Mouse (Mus musculus) MEL (cell line): ENCODE data around the gene Syn3. TPM values are rescaled to one million over a fixed set of nuclear protein-coding genes. Genes with fewer than 3 reads are reported as not detected.

ENCODE experiments used
- DNase-seq: peaks from one replicate; pipeline ENCODE4 v3.0.0; 2011; ENCODE audit warnings: low read depth, low spot score
- H3K27ac ChIP-seq: 2 replicates; pipeline ENCODE4 v1.5.1; 2012; ENCODE audit warnings: low read depth, mild to moderate bottlenecking, control low read depth, low read length, moderate library complexity; ENCODE audit not compliant: control insufficient read depth
- H3K27me3 ChIP-seq, 2 experiments: fragments of 150-350 bp in 1 of 2; sonication (generic) in 1 of 2; 2 replicates each; pipeline ENCODE4 v1.6.1; 2012; ENCODE audit warnings: low read length in 2 of 2, mild to moderate bottlenecking in 2 of 2, improper control_type of control experiment in 1 of 2, moderate library complexity in 1 of 2; ENCODE audit not compliant: insufficient read depth in 2 of 2, control insufficient read depth in 1 of 2
- H3K36me3 ChIP-seq, 2 experiments: 2 replicates each; pipeline ENCODE4 v1.6.1; 2012 to 2014; ENCODE audit warnings: low read length in 2 of 2, improper control_type of control experiment in 1 of 2, inconsistent platforms in 1 of 2, mild to moderate bottlenecking in 1 of 2; ENCODE audit not compliant: insufficient read depth in 2 of 2, control insufficient read depth in 1 of 2
- H3K4me1 ChIP-seq, 2 experiments: fragments of 150-350 bp in 1 of 2; sonication (generic) in 1 of 2; 2 replicates each; pipeline ENCODE4 v1.6.1; 2012; ENCODE audit warnings: low read length in 2 of 2, improper control_type of control experiment in 1 of 2, mild to moderate bottlenecking in 1 of 2; ENCODE audit not compliant: insufficient read depth in 2 of 2, control insufficient read depth in 1 of 2
- H3K4me3 ChIP-seq, 2 experiments: fragments of 150-350 bp in 1 of 2; sonication (generic) in 1 of 2; 2 replicates each; pipeline ENCODE4 v1.5.1; 2012; ENCODE audit warnings: low read depth in 2 of 2, low read length in 2 of 2, mild to moderate bottlenecking in 2 of 2, moderate library complexity in 2 of 2, control low read depth in 1 of 2, improper control_type of control experiment in 1 of 2; ENCODE audit not compliant: control insufficient read depth in 1 of 2, insufficient read depth in 1 of 2
- H3K79me2 ChIP-seq: 2 replicates; pipeline ENCODE4 v1.6.1; 2012; ENCODE audit warnings: mild to moderate bottlenecking, low read length, moderate library complexity; ENCODE audit not compliant: control insufficient read depth, poor library complexity, insufficient read depth
- H3K9ac ChIP-seq: 2 replicates; pipeline ENCODE4 v1.6.1; 2012; ENCODE audit warnings: low read depth, mild to moderate bottlenecking, control low read depth, low read length, moderate library complexity; ENCODE audit not compliant: control insufficient read depth, poor library complexity, severe bottlenecking
- H3K9me3 ChIP-seq: fragments of 150-350 bp; sonication (generic); replicated peaks from 2 replicates; pipeline ENCODE4 v1.6.1; 2012; ENCODE audit warnings: mild to moderate bottlenecking, low read length, improper control_type of control experiment, moderate library complexity; ENCODE audit not compliant: insufficient read depth
- CHD1 ChIP-seq: IDR thresholded peaks from 2 replicates; pipeline ENCODE4 v1.6.1; 2012; ENCODE audit warnings: low read depth, mild to moderate bottlenecking, inconsistent platforms, low read length, improper control_type of control experiment
- CHD2 ChIP-seq: IDR thresholded peaks from 2 replicates; pipeline ENCODE4 v1.6.1; 2011; ENCODE audit warnings: low read length, improper control_type of control experiment
- CTCF ChIP-seq, 3 experiments: IDR thresholded peaks in 2 of 3; conservative IDR thresholded peaks in 1 of 3; 2 replicates each; pipeline ENCODE4 v1.5.1; 2011 to 2012; ENCODE audit warnings: low read length in 3 of 3, low read depth in 2 of 3, mild to moderate bottlenecking in 2 of 3, improper control_type of control experiment in 1 of 3, inconsistent platforms in 1 of 3, mixed read lengths in 1 of 3, moderate library complexity in 1 of 3; ENCODE audit not compliant: control insufficient read depth in 1 of 3, insufficient read depth in 1 of 3, poor library complexity in 1 of 3, severe bottlenecking in 1 of 3
- E2F4 ChIP-seq: IDR thresholded peaks from 2 replicates; pipeline ENCODE4 v1.6.1; 2011; ENCODE audit warnings: low read depth, low read length, improper control_type of control experiment, borderline replicate concordance
- EP300 ChIP-seq, 2 experiments: IDR thresholded peaks; 2 replicates each; pipeline ENCODE4 v1.6.1; 2011; ENCODE audit warnings: improper control_type of control experiment in 2 of 2, low read length in 2 of 2, low read depth in 1 of 2, mild to moderate bottlenecking in 1 of 2
- ETS1 ChIP-seq: IDR thresholded peaks from 2 replicates; pipeline ENCODE4 v1.6.1; 2012; ENCODE audit warnings: low read depth, mild to moderate bottlenecking, inconsistent platforms, low read length, improper control_type of control experiment, moderate library complexity
- GABPA ChIP-seq: IDR thresholded peaks from 2 replicates; pipeline ENCODE4 v1.6.1; 2012; ENCODE audit warnings: low read depth, mild to moderate bottlenecking, inconsistent platforms, low read length, improper control_type of control experiment, moderate library complexity
- GATA1 ChIP-seq: IDR thresholded peaks from 2 replicates; pipeline ENCODE4 v1.6.1; 2011; ENCODE audit warnings: low read depth, low read length, improper control_type of control experiment
- HCFC1 ChIP-seq: IDR thresholded peaks from 2 replicates; pipeline ENCODE4 v1.6.1; 2012; ENCODE audit warnings: low read depth, mild to moderate bottlenecking, inconsistent platforms, low read length, improper control_type of control experiment, moderate library complexity
- MAFK ChIP-seq: IDR thresholded peaks from 2 replicates; pipeline ENCODE4 v1.6.1; 2011; ENCODE audit warnings: low read depth, mild to moderate bottlenecking, low read length, improper control_type of control experiment, borderline replicate concordance
- MAZ ChIP-seq: IDR thresholded peaks from 2 replicates; pipeline ENCODE4 v1.6.1; 2012; ENCODE audit warnings: low read depth, mild to moderate bottlenecking, inconsistent platforms, low read length, improper control_type of control experiment
- MXI1 ChIP-seq: IDR thresholded peaks from 2 replicates; pipeline ENCODE4 v1.6.1; 2011; ENCODE audit warnings: mild to moderate bottlenecking, low read depth, low read length, improper control_type of control experiment
- MYC ChIP-seq: IDR thresholded peaks from 2 replicates; pipeline ENCODE4 v1.6.1; 2011; ENCODE audit warnings: low read depth, mild to moderate bottlenecking, low read length, improper control_type of control experiment, moderate library complexity
- NELFE ChIP-seq: IDR thresholded peaks from 2 replicates; pipeline ENCODE4 v1.6.1; 2011; ENCODE audit warnings: low read depth, low read length, improper control_type of control experiment
- NRF1 ChIP-seq: IDR thresholded peaks from 2 replicates; pipeline ENCODE4 v1.6.1; 2014; ENCODE audit warnings: low read depth, mild to moderate bottlenecking, inconsistent platforms, low read length, improper control_type of control experiment, moderate library complexity; ENCODE audit not compliant: poor library complexity, insufficient read depth, severe bottlenecking
- POLR2A ChIP-seq, 2 experiments: IDR thresholded peaks; 2 replicates each; pipeline ENCODE4 v1.6.1; 2011 to 2012; ENCODE audit warnings: low read length in 2 of 2, mild to moderate bottlenecking in 2 of 2, control low read depth in 1 of 2, improper control_type of control experiment in 1 of 2, low read depth in 1 of 2, moderate library complexity in 1 of 2; ENCODE audit not compliant: control insufficient read depth in 1 of 2, insufficient read depth in 1 of 2, poor library complexity in 1 of 2
- RCOR1 ChIP-seq: IDR thresholded peaks from 2 replicates; pipeline ENCODE4 v1.6.1; 2012; ENCODE audit warnings: low read depth, mild to moderate bottlenecking, inconsistent platforms, low read length, improper control_type of control experiment
- SIN3A ChIP-seq: IDR thresholded peaks from 2 replicates; pipeline ENCODE4 v1.6.1; 2012; ENCODE audit warnings: low read length, improper control_type of control experiment, inconsistent platforms
- TBP ChIP-seq: IDR thresholded peaks from 2 replicates; pipeline ENCODE4 v1.8.0; 2011; ENCODE audit warnings: low read depth, low read length, improper control_type of control experiment
- UBTF ChIP-seq: IDR thresholded peaks from 2 replicates; pipeline ENCODE4 v1.6.1; 2012; ENCODE audit warnings: low read depth, mild to moderate bottlenecking, inconsistent platforms, low read length, improper control_type of control experiment, moderate library complexity, borderline replicate concordance; ENCODE audit not compliant: insufficient read depth
- USF1 ChIP-seq: IDR thresholded peaks from 2 replicates; pipeline ENCODE4 v1.6.1; 2014; ENCODE audit warnings: low read depth, mild to moderate bottlenecking, inconsistent platforms, low read length, improper control_type of control experiment, moderate library complexity
- USF2 ChIP-seq, 2 experiments: IDR thresholded peaks; 2 replicates each; pipeline ENCODE4 v1.6.1; 2011 to 2012; ENCODE audit warnings: improper control_type of control experiment in 2 of 2, low read length in 2 of 2, borderline replicate concordance in 1 of 2, inconsistent platforms in 1 of 2, low read depth in 1 of 2, mild to moderate bottlenecking in 1 of 2; ENCODE audit not compliant: insufficient read depth in 1 of 2
- ZC3H11A ChIP-seq: IDR thresholded peaks from 2 replicates; pipeline ENCODE4 v1.6.1; 2012; ENCODE audit warnings: low read depth, mild to moderate bottlenecking, inconsistent platforms, low read length, improper control_type of control experiment
- ZKSCAN1 ChIP-seq: IDR thresholded peaks from 2 replicates; pipeline ENCODE4 v1.6.1; 2012; ENCODE audit warnings: low read depth, mild to moderate bottlenecking, inconsistent platforms, low read length, improper control_type of control experiment, moderate library complexity
- ZNF384 ChIP-seq: IDR thresholded peaks from 2 replicates; pipeline ENCODE4 v1.6.1; 2012; ENCODE audit warnings: low read depth, mild to moderate bottlenecking, inconsistent platforms, low read length, improper control_type of control experiment
- polyA plus RNA-seq, 2 experiments: library from polyadenylated mRNA; stranded (reverse) in 1 of 2; unstranded in 1 of 2; fragments of >175 nt in 1 of 2; fragments of >200 nt in 1 of 2; gene quantifications; 2 replicates each; pipeline versions ENCODE4 v1.2.1 to v1.2.4; 2012; ENCODE audit warnings: low replicate concordance in 2 of 2, low read depth in 1 of 2; ENCODE audit not compliant: insufficient read length in 2 of 2, insufficient read depth in 1 of 2, missing spikeins in 1 of 2
- total RNA-seq: library from RNA; depleted of rRNA; stranded (reverse); fragments of 300-350 nt; gene quantifications from 2 replicates; pipeline ENCODE4 v1.2.3, GENCODE M21; 2012

Syn3 gene
- total and polyA plus RNA-seq, 3 experiments, result 0.06 TPM; not detected in 2

GRCm38 (mm10) chr10:86129046-86129445, 369.6 kb downstream of the Syn3 start:
- Histone ChIP-seq H3K4me1 (no peaks in the 10 kb centered on the region), H3K79me2 (no peaks in the 10 kb centered on the region), H3K27me3 (no peaks in the 10 kb centered on the region; a peak in 1 of 4 replicates)
- DNase-seq, result no peak
- TF ChIP-seq POLR2A (IDR thresholded peaks at IDR 0.05; ENCODE audit: control insufficient read depth in 1 of 2, insufficient read depth in 1 of 2, low read depth in 1 of 2, low read length in 2 of 2, poor library complexity in 1 of 2) (no peak), USF1 (no peak), NRF1 (no peak), SIN3A (no peak), EP300 (IDR thresholded peaks at IDR 0.05; ENCODE audit: low read depth in 1 of 2, low read length in 2 of 2) (no peak), MAFK (no peak), MYC (no peak), NELFE (no peak)
- TF ChIP-seq, all 39 proteins: peak for 0
- Histone ChIP-seq H3K9me3 (no peaks in the 10 kb centered on the region), H3K36me3 (no peaks in the 10 kb centered on the region), H3K4me3 (no peak overlapping the region), H3K27ac (no peak overlapping the region), H3K9ac (no peak overlapping the region)

- Histone ChIP-seq H3K9ac (no peak overlapping the region), H3K36me3 (no peaks in the 10 kb centered on the region), H3K27ac (no peak overlapping the region), H3K4me1 (no peaks in the 10 kb centered on the region), H3K27me3 (no peaks in the 10 kb centered on the region), H3K79me2 (no peaks in the 10 kb centered on the region), H3K9me3 (no peaks in the 10 kb centered on the region), H3K4me3 (no peak overlapping the region)
- no peak for DNase-seq
- TF ChIP-seq TBP (no peak), ZKSCAN1 (no peak), UBTF (no peak), USF2 (IDR thresholded peaks at IDR 0.05; ENCODE audit: borderline replicate concordance in 1 of 2, insufficient read depth in 1 of 2, low read depth in 1 of 2, low read length in 2 of 2) (no peak), GATA1 (no peak), GABPA (no peak), ZNF384 (no peak), RCOR1 (no peak), E2F4 (no peak), EP300 (IDR thresholded peaks at IDR 0.05; ENCODE audit: low read depth in 1 of 2, low read length in 2 of 2) (no peak), MAZ (no peak), HCFC1 (no peak), CHD1 (no peak), CTCF (IDR thresholded peaks at IDR 0.05 in 2 of 3, conservative IDR thresholded peaks at IDR 0.05 in 1 of 3; ENCODE audit: control insufficient read depth in 1 of 3, insufficient read depth in 1 of 3, low read depth in 2 of 3, low read length in 3 of 3, poor library complexity in 1 of 3, severe bottlenecking in 1 of 3) (no peak), ZC3H11A (no peak), MYC (no peak), ETS1 (no peak), NELFE (no peak), CHD2 (no peak), MXI1 (no peak)
Measured at GRCm38 (mm10) chr10:86126478-86126877, 372.2 kb downstream of the Syn3 start.
